Mouse (Mus musculus): Measurements from ENCODE around the gene Olfr1258.

- TF ChIP-seq CHD2 (IDR thresholded peaks at IDR 0.05; ENCODE audit: low read depth, low read length): no peak
- no peak for TF ChIP-seq HCFC1 (IDR thresholded peaks at IDR 0.05; ENCODE audit: borderline replicate concordance, insufficient read depth, low read length)
- no peak for TF ChIP-seq MAFK (IDR thresholded peaks at IDR 0.05; ENCODE audit: insufficient read depth, low read depth, low read length)
- no peak for TF ChIP-seq ZC3H11A (IDR thresholded peaks at IDR 0.05; ENCODE audit: borderline replicate concordance, low read depth, low read length)
These were observed at the start of gene Olfr1258 for GRCm38 (mm10) chr2:89927009-89927408.

All from ES-E14 (cell line).